Mouse (Mus musculus): ENCODE results near the gene Sbf1.

Sbf1 gene

DNA sequence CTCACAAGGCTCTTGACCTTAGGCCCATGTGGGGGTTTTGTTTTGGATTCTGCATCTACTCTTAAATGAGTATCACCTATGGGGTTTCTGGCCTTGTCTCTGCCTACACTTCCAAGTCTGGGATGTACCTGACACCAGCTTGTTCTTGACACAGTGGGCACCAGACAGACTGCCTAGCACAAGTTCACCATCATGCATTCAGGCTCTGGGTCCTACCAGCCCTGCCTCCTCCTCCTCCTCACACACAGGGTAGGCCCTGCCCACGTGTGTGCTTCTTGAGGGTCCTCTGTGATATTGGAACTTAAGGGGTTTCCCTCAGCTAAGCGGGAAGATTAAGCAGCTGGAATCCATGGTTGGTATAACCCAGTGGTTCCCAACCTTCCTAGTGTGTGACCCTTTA lies 31.0 kb downstream of the Sbf1 start:
- DNase-seq (ENCODE audit: low spot score in 2 of 2): no peak

DNA sequence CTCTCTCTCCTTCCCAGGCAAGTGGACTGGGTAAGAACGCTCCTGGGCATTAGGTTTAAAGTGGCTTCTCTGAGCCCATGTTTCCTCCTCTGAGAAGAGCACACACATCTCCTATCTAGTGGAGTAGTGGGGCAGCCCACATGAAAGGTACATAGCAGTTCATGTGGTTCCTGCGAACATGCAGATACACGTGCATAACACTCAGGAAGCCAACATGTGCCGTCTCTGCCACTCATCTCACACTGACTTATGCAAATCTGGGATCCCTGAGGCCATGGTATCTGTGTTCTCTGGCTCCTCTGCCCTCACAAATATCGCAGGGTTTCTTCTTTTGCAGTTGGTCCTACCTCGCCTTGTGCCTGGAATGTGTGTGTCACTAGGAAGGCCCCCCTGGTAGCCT lies 32.6 kb downstream of the Sbf1 start:
- no peak for DNase-seq (ENCODE audit: low spot score in 2 of 2)

DNA sequence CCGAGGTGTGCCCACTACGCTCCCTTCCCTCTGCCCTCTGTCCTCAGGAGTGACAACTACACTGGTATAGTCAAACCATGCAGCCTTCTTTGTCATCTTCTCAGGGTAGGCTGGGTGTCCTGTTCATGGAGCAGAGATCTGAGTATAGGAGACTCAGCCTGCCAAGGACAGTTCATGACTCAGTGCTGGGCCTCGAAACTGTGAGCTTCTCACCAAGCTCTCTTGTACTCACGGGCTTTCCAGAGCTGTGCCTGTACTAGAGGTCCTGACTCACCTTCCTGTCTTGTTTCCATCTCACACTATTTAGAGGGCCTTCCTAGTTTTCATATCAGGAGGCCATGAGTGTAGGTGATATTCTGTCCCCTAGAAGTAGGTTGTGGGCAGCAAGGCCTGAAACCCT lies 37.7 kb downstream of the Sbf1 start:
- DNase-seq (ENCODE audit: low spot score in 2 of 2): no peak

- DNase-seq (ENCODE audit: low spot score in 2 of 2): no peak
Observed at GRCm38 (mm10) chr15:89275497-89275896, 39.6 kb downstream of the Sbf1 start.

DNA sequence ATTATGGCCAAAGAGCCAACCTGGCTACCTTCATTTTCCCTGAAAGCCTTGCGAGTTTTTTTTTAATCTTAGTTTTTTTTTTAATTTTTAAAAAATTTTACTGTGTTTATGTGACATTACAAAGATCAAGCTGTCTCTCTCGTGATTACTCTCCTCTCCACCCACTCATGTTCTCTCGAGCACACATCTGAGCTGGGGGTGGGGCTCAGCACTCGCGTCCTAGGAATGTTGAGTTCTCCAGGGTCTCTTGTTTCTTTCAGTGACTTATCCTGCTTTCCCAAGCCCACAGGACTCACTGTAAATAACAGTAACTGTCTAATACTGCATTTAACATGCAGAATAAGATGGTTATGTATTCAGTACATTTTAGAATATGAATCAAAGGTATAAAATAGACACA lies 50.6 kb downstream of the Sbf1 start:
- no peak for DNase-seq (ENCODE audit: low spot score in 2 of 2)

- no peak for DNase-seq (ENCODE audit: low spot score in 2 of 2)
Observed at GRCm38 (mm10) chr15:89258997-89259396, 56.1 kb downstream of the Sbf1 start.

GRCm38 (mm10) chr15:89255330-89255729 lies 59.8 kb downstream of the Sbf1 start:
- no peak for DNase-seq (ENCODE audit: low spot score in 2 of 2)

DNA sequence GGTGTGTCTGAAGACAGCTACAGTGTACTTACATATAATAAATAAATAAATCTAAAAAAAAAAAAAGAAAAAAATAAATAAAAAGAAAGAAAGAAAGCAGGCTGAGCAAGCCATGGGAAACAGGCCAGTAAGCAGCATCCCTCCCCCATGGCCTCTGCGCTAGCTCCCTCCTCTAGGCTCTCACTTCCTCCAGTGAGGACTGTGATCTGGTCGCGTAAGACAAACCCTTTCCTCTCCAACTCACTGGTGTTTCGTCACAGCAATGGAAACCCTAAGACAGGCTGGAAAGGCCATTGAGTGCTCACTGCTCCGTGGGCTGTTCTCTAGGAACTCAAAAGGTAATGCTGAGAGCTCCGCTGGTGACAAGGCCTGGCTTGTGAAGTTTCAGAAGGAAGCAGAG lies 66.0 kb downstream of the Sbf1 start:
- no peak for DNase-seq (ENCODE audit: low spot score in 2 of 2)

GRCm38 (mm10) chr15:89241025-89241424 lies 74.1 kb downstream of the Sbf1 start:
- DNase-seq (ENCODE audit: low spot score in 2 of 2): no peak

GRCm38 (mm10) chr15:89239751-89240392 lies 75.2 kb downstream of the Sbf1 start:
- DNase-seq (ENCODE audit: low spot score in 2 of 2): no peak

Data from frontal cortex, postnatal 10 days (tissue).